Mouse (Mus musculus) liver, embryonic 14.5 days (tissue): ENCODE results near the gene Lad1. TPM values are rescaled to one million over a fixed set of nuclear protein-coding genes. Genes with fewer than 3 reads are reported as not detected.

Experiments
- ATAC-seq: fragments of 200-750 bp; cut with Nextera tagmentation; 2 replicates; pipeline ENCODE4 v1.8.0; 2017; ENCODE audit warnings: moderate number of reproducible peaks, mild to moderate bottlenecking, moderate library complexity; ENCODE audit not compliant: insufficient read depth
- DNase-seq, 3 experiments: peaks; one replicate each; pipeline ENCODE4 v3.0.0-alpha.2; 2012 to 2013; ENCODE audit warnings: low read depth in 3 of 3, low spot score in 3 of 3
- H3K27ac ChIP-seq: fragments of 300-500 bp; sonication (generic); 2 replicates; pipeline ENCODE4 v1.5.1; 2014; ENCODE audit warnings: moderate library complexity, mild to moderate bottlenecking, control low read depth, inconsistent platforms
- H3K27me3 ChIP-seq: fragments of 300-500 bp; sonication (generic); 2 replicates; pipeline ENCODE4 v1.6.1; 2014; ENCODE audit warnings: mild to moderate bottlenecking, low read length, moderate library complexity; ENCODE audit not compliant: control insufficient read depth, insufficient read depth
- H3K36me3 ChIP-seq: fragments of 300-500 bp; sonication (generic); replicated peaks from 2 replicates; pipeline ENCODE4 v1.6.1; 2014; ENCODE audit warnings: low read depth; ENCODE audit not compliant: control insufficient read depth, insufficient read depth
- H3K4me1 ChIP-seq, 2 experiments: fragments of 200-500 bp in 1 of 2; fragments of 300-500 bp in 1 of 2; sonication (generic) in 1 of 2; replicated peaks; 2 replicates each; pipeline ENCODE4 v1.6.1; 2012 to 2014; ENCODE audit warnings: antibody characterized with exemption in 1 of 2, inconsistent platforms in 1 of 2, low read length in 1 of 2; ENCODE audit not compliant: control insufficient read depth in 2 of 2, insufficient read depth in 2 of 2
- H3K4me2 ChIP-seq: fragments of 300-500 bp; sonication (generic); 2 replicates; pipeline ENCODE4 v1.6.1; 2014; ENCODE audit warnings: low read depth, mild to moderate bottlenecking, control low read depth, moderate library complexity
- H3K4me3 ChIP-seq, 2 experiments: fragments of 200-500 bp in 1 of 2; fragments of 300-500 bp in 1 of 2; sonication (generic) in 1 of 2; 2 replicates each; pipeline ENCODE4 v1.5.1; 2012 to 2014; ENCODE audit warnings: low read depth in 2 of 2, low read length in 2 of 2, mild to moderate bottlenecking in 2 of 2, control low read depth in 1 of 2, inconsistent platforms in 1 of 2, moderate library complexity in 1 of 2; ENCODE audit not compliant: insufficient read depth in 1 of 2
- H3K9ac ChIP-seq: fragments of 300-500 bp; sonication (generic); replicated peaks from 2 replicates; pipeline ENCODE4 v1.6.1; 2014; ENCODE audit warnings: mild to moderate bottlenecking, control low read depth, moderate library complexity
- H3K9me3 ChIP-seq: fragments of 300-500 bp; sonication (generic); 2 replicates; pipeline ENCODE4 v1.6.1; 2016; ENCODE audit warnings: low read length, mixed read lengths; ENCODE audit not compliant: control insufficient read depth
- CTCF ChIP-seq: IDR thresholded peaks from 2 replicates; pipeline ENCODE4 v1.5.1; 2016; ENCODE audit warnings: antibody characterized with exemption, low read depth, control low read depth
- EP300 ChIP-seq: IDR thresholded peaks from 2 replicates; pipeline ENCODE4 v1.6.1; 2016; ENCODE audit warnings: antibody characterized with exemption, low read depth
- WGBS: fragments of 180-500 bp; shearing (Covaris S2); extraction: QIAGEN DNeasy Blood & Tissue Kit; methylation state at CpG from one replicate; pipeline ENCODE4 v1.1.7; 2014; ENCODE audit not compliant: insufficient replicate concordance; 5-methylcytosine and 5-hydroxymethylcytosine counted together
- polyA plus RNA-seq, 2 experiments: library from polyadenylated mRNA; depleted of rRNA in 1 of 2; stranded (reverse) in 1 of 2; unstranded in 1 of 2; fragments of >200 nt; fragmentation: Nextera tagmentation in 1 of 2; extraction: Ambion mirVana in 1 of 2; gene quantifications; 2 replicates each; pipeline versions ENCODE4 v1.2.1 to v1.2.3; 2012 to 2014

The Lad1 gene
- polyA plus RNA-seq, 2 experiments: 0.12 to 0.14 TPM

- H3K9ac ChIP-seq: no peak overlapping the region
- TF ChIP-seq CTCF (peak; percentile 76), EP300 (no peak)
- H3K4me2 ChIP-seq: no peak overlapping the region
- WGBS: 53% methylated on average over 12 of the region's 12 CpGs
- peak in 2 of 3 experiments; percentile 11 to 16 for DNase-seq
- H3K27ac ChIP-seq: no peak overlapping the region
- peaks cover 6 to 25% of the 10 kb centered on the region in 2 experiments for H3K4me1 ChIP-seq
- no peak overlapping the region for H3K4me3 ChIP-seq
- H3K9me3 ChIP-seq: no peaks in the 10 kb centered on the region
- H3K27me3 ChIP-seq: no peaks in the 10 kb centered on the region
- H3K36me3 ChIP-seq: no peaks in the 10 kb centered on the region
- ATAC-seq: peak; percentile 42; the same call in 1 of the 2 replicates
Measured at GRCm38 (mm10) chr1:135850722-135851512, 32.5 kb downstream of the Lad1 start.

GRCm38 (mm10) chr1:135852044-135852756 is 33.8 kb downstream of the Lad1 start:
- no peak for DNase-seq
- H3K9ac ChIP-seq: no peak overlapping the region
- no peaks in the 10 kb centered on the region for H3K9me3 ChIP-seq
- H3K4me2 ChIP-seq: no peak overlapping the region
- H3K27me3 ChIP-seq: no peaks in the 10 kb centered on the region
- no peak overlapping the region for H3K27ac ChIP-seq
- 45% methylated on average over 13 of the region's 13 CpGs for WGBS
- no peak for ATAC-seq
- H3K36me3 ChIP-seq: no peaks in the 10 kb centered on the region
- no peak overlapping the region for H3K4me3 ChIP-seq
- H3K4me1 ChIP-seq: peaks cover 6 to 29% of the 10 kb centered on the region in 2 experiments
- TF ChIP-seq EP300 (no peak), CTCF (no peak)

- Histone ChIP-seq H3K4me1 (peaks cover 6 to 29% of the 10 kb centered on the region in 2 experiments), H3K27me3 (no peaks in the 10 kb centered on the region), H3K4me3 (no peak overlapping the region), H3K27ac (no peak overlapping the region), H3K36me3 (no peaks in the 10 kb centered on the region), H3K4me2 (no peak overlapping the region), H3K9me3 (no peaks in the 10 kb centered on the region), H3K9ac (no peak overlapping the region)
- TF ChIP-seq CTCF (no peak), EP300 (no peak)
- ATAC-seq: no peak
- WGBS: 77% methylated on average over 4 of the region's 4 CpGs
- no peak for DNase-seq
Measured at GRCm38 (mm10) chr1:135853200-135853599, 34.8 kb downstream of the Lad1 start.

GRCm38 (mm10) chr1:135854591-135855343 is 36.4 kb downstream of the Lad1 start:
- no peak overlapping the region for H3K27ac ChIP-seq
- H3K27me3 ChIP-seq: no peaks in the 10 kb centered on the region
- H3K4me3 ChIP-seq: no peak overlapping the region
- H3K4me2 ChIP-seq: no peak overlapping the region
- H3K9ac ChIP-seq: no peak overlapping the region
- H3K9me3 ChIP-seq: no peaks in the 10 kb centered on the region
- WGBS: 59% methylated on average over 6 of the region's 6 CpGs
- ATAC-seq (no peak), DNase-seq (no peak)
- H3K4me1 ChIP-seq: peaks cover 6 to 29% of the 10 kb centered on the region in 2 experiments
- no peaks in the 10 kb centered on the region for H3K36me3 ChIP-seq
- TF ChIP-seq CTCF (no peak), EP300 (no peak)

- Histone ChIP-seq H3K4me1 (peaks cover 6 to 29% of the 10 kb centered on the region in 2 experiments), H3K4me2 (no peak overlapping the region), H3K9me3 (no peaks in the 10 kb centered on the region), H3K4me3 (no peak overlapping the region), H3K27me3 (no peaks in the 10 kb centered on the region), H3K27ac (no peak overlapping the region), H3K36me3 (no peaks in the 10 kb centered on the region), H3K9ac (no peak overlapping the region)
- WGBS: 69% methylated on average over 1 of the region's 1 CpGs
- no peak for DNase-seq
- no peak for ATAC-seq
- TF ChIP-seq CTCF (no peak), EP300 (no peak)
Measured at GRCm38 (mm10) chr1:135855344-135855687, 36.9 kb downstream of the Lad1 start.
